ENCODE assay signal across 12 mouse cellular contexts in the genomic region with DNA sequence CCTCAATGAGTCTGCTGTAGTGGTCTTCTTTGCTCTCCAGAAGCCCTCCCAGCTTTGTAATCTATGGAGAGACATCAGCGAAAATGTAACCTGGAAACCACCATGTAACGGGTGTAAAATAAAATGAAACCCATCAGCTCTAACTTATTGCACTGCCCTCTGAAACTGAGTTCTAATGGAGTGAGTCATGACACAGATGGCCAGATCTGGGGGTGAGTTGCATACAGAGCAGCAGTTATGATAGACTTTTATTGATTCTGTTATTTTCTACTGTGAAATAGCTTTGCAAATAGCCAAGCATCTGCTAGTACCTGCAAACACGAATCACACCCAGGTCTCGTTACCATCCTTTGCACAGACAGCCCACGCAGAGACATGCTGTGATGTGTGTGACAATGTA. TPM values are rescaled to one million over a fixed set of nuclear protein-coding genes. Genes with fewer than 3 reads are reported as not detected.
A peak's percentile ranks its signal among the peaks of the same experiment; 100 is the strongest.
DNase-seq lines count a peak whose midpoint lies in the region.
"Had no signal": no experiment of that assay in that cellular context is flagged by ENCODE, and none has a peak within 500 bp of the region (broad histone marks: within the 10 kb centered on the region; RNA-seq: fewer than 3 reads in every experiment).

No protein-coding gene starts in this region.

- DNase-seq in layer of hippocampus, adult 9-11 months, result peak; percentile 24
- DNase-seq in layer of hippocampus, adult 8-10 months (ENCODE audit: low spot score in 2 of 2), result no peak
- peak; percentile 53 for DNase-seq in Muller cell, postnatal 12 days (ENCODE audit: inconsistent ontology term)
- peak; percentile 25 for DNase-seq in fibroblast of lung, adult 2 months (ENCODE audit: low read depth)
- no peak for DNase-seq in embryo, embryonic 10.5 days (ENCODE audit: low spot score)
- no peak for DNase-seq in kidney, adult 18-20 months
- DNase-seq: adrenal gland, postnatal 14 days; B cell, adult 2 months; cerebellum, adult 8-10 months; cerebellum, postnatal 25 days; gastrocnemius, adult 2 months; gastrocnemius, postnatal 25 days had no signal

RNA-seq across cellular contexts. Expression of a gene that starts 18.4 kb away (rescaled TPM):
- 100 to 1,000 TPM in 1 of 4 experiments, 10 to 100 TPM in 3; 92.0 to 103 (median 98.7) TPM for total RNA-seq in layer of hippocampus, adult 8-10 months (2022)

RNA-seq across cellular contexts. Expression of a gene that starts 24.4 kb away (rescaled TPM):
- total RNA-seq in layer of hippocampus, adult 8-10 months (2022), result 10 to 100 TPM; 28.6 to 33.0 (median 30.6) TPM

RNA-seq across cellular contexts. Expression of a gene that starts 24.4 kb away (rescaled TPM):
- 1 to 10 TPM; 4.5 to 8.5 (median 6.7) TPM for total RNA-seq in layer of hippocampus, adult 8-10 months (2022)

Comparison
In these comparisons a context has a peak if more than half of its experiments do, and no peak if none do; other contexts are left out.
1. DNase-seq: peak in layer of hippocampus, adult 9-11 months (single experiment), Muller cell, postnatal 12 days (single experiment) and fibroblast of lung, adult 2 months (single experiment); none in layer of hippocampus, adult 8-10 months (0 of 2), embryo, embryonic 10.5 days (single experiment) and kidney, adult 18-20 months (single experiment).